Mouse (Mus musculus) embryo, embryonic 9.5 days (tissue): ENCODE results near the gene Vps29.
A peak's percentile ranks its signal among the peaks of the same experiment; 100 is the strongest.
"Not testable (repeated sequence)": the region's sequence is repeated elsewhere in the genome, so short reads cannot be mapped to it uniquely, and the experiment has no call there.

Source experiments
- DNase-seq: peaks from one replicate; pipeline ENCODE4 v3.0.0-alpha.2; 2017; ENCODE audit errors: extremely low spot score

Gene Vps29

DNA sequence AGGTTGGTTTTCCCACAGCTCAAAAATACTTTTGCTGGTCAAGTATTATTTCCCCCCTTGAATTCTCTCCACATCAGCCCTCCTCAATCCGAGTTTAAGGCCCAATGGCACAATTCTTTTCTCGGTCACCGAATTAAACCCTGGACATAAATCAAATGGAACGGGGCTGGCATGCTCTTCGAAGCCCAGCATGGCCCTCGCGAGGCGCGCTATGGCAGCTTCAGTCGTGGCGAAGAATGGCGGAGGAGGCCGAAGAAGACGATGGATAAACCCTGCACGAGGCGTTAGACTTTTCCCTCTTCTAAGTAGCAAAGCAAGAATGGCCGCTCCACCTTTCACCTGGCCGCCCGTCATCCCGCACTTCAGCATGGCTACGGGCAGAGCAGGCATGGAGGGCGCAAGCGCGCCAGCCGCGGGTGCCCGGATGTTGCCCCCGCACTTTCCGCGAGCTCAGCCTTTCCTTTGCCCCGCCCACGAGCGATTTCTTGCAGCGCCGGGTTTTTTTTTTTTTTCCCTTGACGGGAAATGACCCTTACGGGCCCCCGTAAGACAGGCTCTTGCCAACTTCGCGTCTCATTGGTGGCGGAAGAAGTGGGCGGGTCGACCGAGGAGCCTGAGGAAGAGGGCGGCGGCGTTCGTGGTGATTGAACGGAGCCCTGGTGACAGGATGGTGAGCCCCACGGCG lies at the start of gene Vps29, which contains the start of gene Rad9b:
Vps29 (plus strand) TSS at position 563 of the 685 bp plus-strand sequence.
Rad9b (minus strand) TSS at position 427 of the 685 bp plus-strand sequence.
- DNase-seq = peak; percentile 99

- no peak for DNase-seq
These were observed 49.6 kb upstream of the Vps29 start for GRCm38 (mm10) chr5:122304541-122304940.

GRCm38 (mm10) chr5:122305472-122305871 lies 48.7 kb upstream of the Vps29 start:
- no peak for DNase-seq

GRCm38 (mm10) chr5:122306536-122306935 lies 47.6 kb upstream of the Vps29 start:
- DNase-seq = no peak

- DNase-seq = no peak
These were observed 43.5 kb upstream of the Vps29 start for GRCm38 (mm10) chr5:122310699-122311098.

DNA sequence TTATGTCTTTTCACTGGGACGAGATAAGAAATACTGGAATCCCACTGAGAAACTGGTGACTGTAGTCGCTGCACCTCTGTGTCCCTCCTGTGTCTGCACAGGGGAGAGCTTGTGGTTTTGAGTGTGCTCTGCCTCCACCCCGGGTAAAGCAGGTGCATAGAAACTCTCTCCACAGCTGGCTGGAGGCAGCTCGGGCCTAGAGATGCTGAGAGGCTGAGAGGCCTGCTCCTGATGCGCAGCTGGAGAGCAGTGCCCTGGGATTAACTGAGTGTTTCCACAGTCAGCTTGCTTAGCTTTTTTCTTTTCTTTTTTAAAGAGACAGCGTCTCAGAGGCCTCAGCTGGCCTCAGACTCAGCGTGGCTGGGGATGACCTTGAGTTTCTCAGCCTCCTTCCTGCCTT lies 42.5 kb upstream of the Vps29 start:
- no peak for DNase-seq

GRCm38 (mm10) chr5:122312346-122312745 lies 41.8 kb upstream of the Vps29 start:
- DNase-seq = no peak

GRCm38 (mm10) chr5:122312942-122313684 lies 41.1 kb upstream of the Vps29 start:
- no peak for DNase-seq

- no peak for DNase-seq
These were observed 39.1 kb upstream of the Vps29 start for GRCm38 (mm10) chr5:122314966-122315667.

DNA sequence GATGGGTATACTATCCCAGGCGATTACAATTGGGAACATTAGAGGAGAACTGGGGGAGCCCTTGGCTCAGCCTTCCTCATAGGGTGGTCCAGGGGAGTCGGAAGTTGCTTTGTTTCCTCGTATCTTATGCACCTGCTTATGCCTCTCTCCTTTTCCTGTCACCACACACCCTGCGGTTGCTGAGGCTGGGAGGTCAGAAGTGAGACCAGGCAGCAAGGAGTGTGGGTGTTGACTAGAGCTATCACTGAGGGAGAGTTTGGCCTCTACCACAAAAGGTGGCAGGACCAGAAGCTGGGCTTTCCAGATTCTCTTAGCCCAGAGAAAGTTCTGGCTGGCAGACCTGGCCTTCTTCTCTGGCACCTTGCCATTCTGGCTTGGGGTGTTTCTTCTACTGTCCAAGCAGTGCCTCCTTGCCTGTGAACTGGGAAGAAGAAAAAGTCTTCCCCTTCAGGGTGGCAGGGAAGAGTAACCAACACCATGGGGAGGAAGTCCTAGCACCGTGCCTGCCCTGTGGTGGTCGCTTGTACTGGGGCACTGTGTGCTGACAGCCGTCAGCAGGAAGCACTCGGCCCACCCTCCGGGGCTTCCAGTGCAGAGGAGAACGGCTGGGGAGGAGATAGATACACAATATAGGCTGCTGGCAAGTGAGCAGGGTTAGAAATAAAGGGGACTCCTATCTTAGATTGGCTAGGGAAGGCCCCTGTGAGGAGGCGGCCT lies 36.7 kb upstream of the Vps29 start:
- DNase-seq = no peak

DNA sequence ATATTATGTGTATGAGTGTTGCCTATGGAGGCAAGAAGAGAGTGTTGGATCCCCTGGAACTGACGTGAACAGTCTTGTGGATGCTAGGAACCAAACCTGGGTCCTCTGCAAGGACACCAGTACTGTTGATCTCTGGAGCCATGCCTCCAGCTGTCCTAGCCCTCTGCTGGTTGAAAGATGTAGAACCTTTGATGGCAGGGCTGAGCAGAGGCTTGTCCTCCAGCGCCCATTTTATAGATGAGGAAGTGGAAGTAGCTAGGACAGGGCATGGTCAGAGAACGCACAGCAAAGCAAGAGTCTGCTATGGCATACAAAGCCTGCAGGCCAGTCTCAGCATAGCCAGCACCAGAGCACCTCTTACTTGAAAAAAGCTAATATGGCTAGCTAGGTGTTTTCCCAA lies 36.1 kb upstream of the Vps29 start:
- no peak for DNase-seq

GRCm38 (mm10) chr5:122318976-122319375 lies 35.2 kb upstream of the Vps29 start:
- DNase-seq = not testable (repeated sequence)

GRCm38 (mm10) chr5:122319474-122320204 lies 34.5 kb upstream of the Vps29 start:
- no peak for DNase-seq

DNA sequence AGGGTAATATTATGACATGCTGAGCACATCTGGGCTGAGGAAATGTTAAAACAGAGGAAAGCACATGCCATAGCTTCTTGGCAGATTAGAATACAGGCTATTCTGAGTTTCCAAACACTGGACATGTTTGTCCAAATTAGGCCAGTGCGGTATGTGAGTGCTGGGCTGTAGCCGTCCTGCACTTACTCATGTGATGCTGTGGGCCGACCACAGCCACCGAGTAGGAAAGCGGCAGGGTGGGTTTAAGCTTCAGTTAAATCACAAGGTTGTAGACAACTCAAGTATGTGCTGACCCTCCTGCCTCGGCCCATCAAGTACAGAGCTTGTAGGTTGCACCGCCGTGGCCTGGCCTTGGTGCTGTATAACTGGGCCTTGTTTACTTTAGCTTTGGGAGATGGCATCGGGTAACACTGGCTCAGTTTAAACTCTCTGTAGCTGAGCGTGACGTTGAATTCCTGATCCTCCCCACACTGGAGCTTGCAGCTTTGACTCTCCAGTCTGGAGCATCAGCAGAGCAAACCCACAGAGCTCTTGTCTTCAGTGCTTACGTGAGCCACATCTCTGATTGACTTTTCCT lies 33.9 kb upstream of the Vps29 start:
- DNase-seq = no peak

- no peak for DNase-seq
These were observed 30.6 kb upstream of the Vps29 start for GRCm38 (mm10) chr5:122323523-122323922.

DNA sequence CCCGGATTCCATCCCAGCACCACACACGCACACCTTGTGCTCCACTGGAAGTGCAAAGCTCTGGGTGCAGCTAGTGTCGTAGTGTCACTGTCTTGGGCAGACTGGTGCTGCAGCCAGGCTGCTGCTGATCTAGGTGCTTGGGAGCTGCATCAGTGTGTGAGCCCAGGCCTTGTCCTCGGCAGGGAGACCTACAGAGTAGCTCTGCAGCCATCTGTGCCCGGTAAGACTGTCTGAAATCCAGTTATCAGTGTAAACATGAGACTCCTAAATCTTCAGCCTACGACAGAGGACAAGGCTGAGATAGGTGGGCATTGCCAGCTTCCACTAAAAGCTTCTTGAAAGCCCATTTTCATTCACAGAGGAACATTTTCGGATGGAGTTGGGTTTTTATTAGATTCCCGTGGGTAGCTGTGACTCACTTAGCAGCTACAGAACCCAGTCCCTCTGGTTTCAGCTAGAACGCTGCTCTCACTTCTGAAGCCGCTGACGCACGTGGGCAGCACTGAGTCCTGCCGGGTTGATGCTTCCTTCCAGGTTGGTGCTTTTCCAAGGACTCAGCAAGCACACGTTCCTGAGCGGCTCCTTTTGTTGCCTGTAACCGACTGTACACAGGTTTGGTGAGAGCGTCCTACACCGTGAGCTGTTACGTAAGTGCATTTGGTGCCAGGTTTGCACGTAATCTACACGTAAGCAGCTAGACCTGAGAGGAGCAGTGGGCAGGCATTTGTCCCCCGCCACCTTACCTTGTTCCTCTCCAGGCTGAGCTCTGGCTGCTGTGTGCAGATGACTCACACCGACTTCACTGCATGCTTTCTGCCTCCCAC lies 29.3 kb upstream of the Vps29 start:
- no peak for DNase-seq

DNA sequence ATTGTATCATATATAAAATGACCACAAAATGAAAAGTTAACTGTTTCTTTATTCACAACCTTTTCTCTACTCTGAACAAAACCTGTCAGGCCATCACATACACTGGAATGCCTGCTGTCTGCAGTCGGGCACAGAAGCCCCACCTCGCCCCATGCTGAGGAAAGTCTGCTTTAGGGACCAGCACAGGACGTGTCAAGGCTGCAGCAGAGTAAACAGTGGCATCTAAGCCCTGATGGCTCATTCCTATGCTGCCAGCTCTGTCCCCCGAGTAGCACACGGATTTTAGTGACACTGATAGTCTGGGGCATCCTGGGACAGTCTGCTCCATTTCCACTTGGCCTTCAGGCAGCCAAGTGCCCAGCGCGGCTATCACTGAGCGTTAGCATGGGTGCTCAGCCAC lies 28.7 kb upstream of the Vps29 start:
- no peak for DNase-seq

GRCm38 (mm10) chr5:122327283-122327682 lies 26.9 kb upstream of the Vps29 start:
- DNase-seq = no peak

DNA sequence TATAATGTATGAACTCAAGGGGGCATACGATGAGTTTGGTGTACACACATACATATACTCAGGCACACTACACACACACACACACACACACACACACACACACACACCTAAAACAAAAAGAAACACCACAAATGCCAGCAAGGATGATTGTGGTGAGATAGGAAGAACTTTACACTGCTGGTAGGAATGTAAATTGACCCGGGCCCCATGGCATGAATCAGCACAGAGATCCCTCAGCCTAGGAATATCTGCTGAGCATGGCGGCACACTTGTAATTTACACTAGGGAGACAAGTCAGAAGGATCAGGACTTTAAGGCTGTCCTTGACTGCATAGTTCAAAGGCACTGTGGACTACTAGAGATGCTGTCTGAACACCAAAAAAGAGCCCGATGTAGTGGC lies 23.9 kb upstream of the Vps29 start:
- DNase-seq = no peak

DNA sequence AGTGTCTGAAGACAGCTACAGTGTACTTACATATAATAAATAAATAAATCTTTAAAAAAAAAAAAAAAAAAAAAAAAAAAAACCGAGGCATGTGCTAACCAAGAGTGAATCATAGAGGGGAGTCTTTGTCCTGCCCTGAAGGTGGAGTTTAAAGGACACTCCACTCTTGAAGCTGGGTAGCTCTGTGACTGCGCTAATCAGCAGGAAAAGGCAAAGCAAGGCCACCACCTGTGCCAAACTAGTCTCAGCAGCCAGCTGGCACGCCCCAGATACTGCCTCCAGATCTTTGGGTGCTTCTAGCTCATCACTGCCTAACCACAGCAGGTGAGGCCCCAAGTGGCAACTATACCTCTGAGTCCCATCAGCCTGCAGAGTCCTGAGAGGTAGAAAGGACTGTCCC lies 19.5 kb upstream of the Vps29 start:
- DNase-seq = no peak
